Mouse (Mus musculus): ENCODE results near the gene Smpd2. TPM values are rescaled to one million over a fixed set of nuclear protein-coding genes. Genes with fewer than 3 reads are reported as not detected.

Gene Smpd2
- polyA plus RNA-seq, 1 experiment from 2014 or later, result 52.7 TPM

Other genes with a start within 250 kb of the Smpd2 start
- gene Fig4, start 187.1 kb downstream of the Smpd2 start, polyA plus RNA-seq (2016; fragmentation: Nextera tagmentation; extraction: Ambion mirVana), result 28.7 and 43.6 TPM in 2 replicates
- gene Ak9, start 186.4 kb downstream of the Smpd2 start, polyA plus RNA-seq (2016; fragmentation: Nextera tagmentation; extraction: Ambion mirVana), result 0.03 and 0.06 TPM in 2 replicates
- gene Zbtb24, start 40.0 kb downstream of the Smpd2 start, polyA plus RNA-seq (2016; fragmentation: Nextera tagmentation; extraction: Ambion mirVana), result 13.8 and 13.9 TPM in 2 replicates
- 46.5 and 48.8 TPM in 2 replicates for gene Mical1, start 14.1 kb downstream of the Smpd2 start, polyA plus RNA-seq (2016; fragmentation: Nextera tagmentation; extraction: Ambion mirVana)
- gene Ppil6, start 70 bp upstream of the Smpd2 start, polyA plus RNA-seq (2016; fragmentation: Nextera tagmentation; extraction: Ambion mirVana), result 0.95 and 1.3 TPM in 2 replicates
- gene Cd164, start 29.0 kb upstream of the Smpd2 start, polyA plus RNA-seq (2016; fragmentation: Nextera tagmentation; extraction: Ambion mirVana), result 156 and 169 TPM in 2 replicates
- 0.21 and 0.40 TPM in 2 replicates for gene Ccdc162, start 226.3 kb upstream of the Smpd2 start, polyA plus RNA-seq (2016; fragmentation: Nextera tagmentation; extraction: Ambion mirVana)